Mouse (Mus musculus) spleen, postnatal 4 days (tissue): Measurements from ENCODE around the gene Ccdc191.

Source experiments
- DNase-seq, 2 experiments: peaks; one replicate each; pipeline ENCODE4 v3.0.0; 2022; ENCODE audit warnings: low spot score in 2 of 2

The Ccdc191 gene

GRCm38 (mm10) chr16:43889208-43890004 lies at the start of gene Ccdc191:
Gene Ccdc191, plus strand, starts transcription at chr16:43889800.
- DNase-seq: peak; percentile 95 to 96

GRCm38 (mm10) chr16:43841236-43841635 lies 48.4 kb upstream of the Ccdc191 start:
- DNase-seq: no peak

GRCm38 (mm10) chr16:43849839-43850238 lies 39.8 kb upstream of the Ccdc191 start:
- no peak for DNase-seq

GRCm38 (mm10) chr16:43858941-43859476 lies 30.6 kb upstream of the Ccdc191 start:
- DNase-seq: no peak

- DNase-seq: no peak
Observed at GRCm38 (mm10) chr16:43860624-43861023, 29.0 kb upstream of the Ccdc191 start.

GRCm38 (mm10) chr16:43869805-43870204 lies 19.8 kb upstream of the Ccdc191 start:
- DNase-seq: no peak

GRCm38 (mm10) chr16:43871419-43871818 lies 18.2 kb upstream of the Ccdc191 start:
- no peak for DNase-seq

- DNase-seq: no peak
Observed at GRCm38 (mm10) chr16:43879769-43880168, 9.8 kb upstream of the Ccdc191 start.

GRCm38 (mm10) chr16:43881636-43882035 lies 8.0 kb upstream of the Ccdc191 start:
- no peak for DNase-seq

- DNase-seq: no peak
Observed at GRCm38 (mm10) chr16:43882329-43882728, 7.3 kb upstream of the Ccdc191 start.

GRCm38 (mm10) chr16:43890005-43890336 lies 371 bp downstream of the Ccdc191 start:
- no peak for DNase-seq

GRCm38 (mm10) chr16:43890747-43891336 lies 1.2 kb downstream of the Ccdc191 start:
- no peak for DNase-seq

GRCm38 (mm10) chr16:43894501-43894900 lies 4.9 kb downstream of the Ccdc191 start:
- DNase-seq: no peak

- DNase-seq: no peak
Observed at GRCm38 (mm10) chr16:43900138-43900537, 10.5 kb downstream of the Ccdc191 start.

GRCm38 (mm10) chr16:43900571-43900970 lies 11.0 kb downstream of the Ccdc191 start:
- DNase-seq: no peak

- DNase-seq: no peak
Observed at GRCm38 (mm10) chr16:43908881-43909280, 19.3 kb downstream of the Ccdc191 start.

- DNase-seq: no peak
Observed at GRCm38 (mm10) chr16:43918867-43919266, 29.3 kb downstream of the Ccdc191 start.

- no peak for DNase-seq
Observed at GRCm38 (mm10) chr16:43922024-43922423, 32.4 kb downstream of the Ccdc191 start.

GRCm38 (mm10) chr16:43922630-43923029 lies 33.0 kb downstream of the Ccdc191 start:
- no peak for DNase-seq

- DNase-seq: no peak
Observed at GRCm38 (mm10) chr16:43925001-43925558, 35.5 kb downstream of the Ccdc191 start.

- DNase-seq: no peak
Observed at GRCm38 (mm10) chr16:43925846-43926245, 36.2 kb downstream of the Ccdc191 start.

GRCm38 (mm10) chr16:43926341-43926859 lies 36.8 kb downstream of the Ccdc191 start, which contains the start of gene Qtrt2:
Gene Qtrt2, minus strand, starts transcription at chr16:43926809.
- DNase-seq: no peak
